Mouse (Mus musculus): ENCODE data around the gene Myo9b. TPM values are rescaled to one million over a fixed set of nuclear protein-coding genes. Genes with fewer than 3 reads are reported as not detected.

Gene Myo9b
- 3.8 and 5.1 TPM in 2 replicates for polyA plus RNA-seq (2015; fragmentation: Nextera tagmentation; extraction: Ambion mirVana)

DNA sequence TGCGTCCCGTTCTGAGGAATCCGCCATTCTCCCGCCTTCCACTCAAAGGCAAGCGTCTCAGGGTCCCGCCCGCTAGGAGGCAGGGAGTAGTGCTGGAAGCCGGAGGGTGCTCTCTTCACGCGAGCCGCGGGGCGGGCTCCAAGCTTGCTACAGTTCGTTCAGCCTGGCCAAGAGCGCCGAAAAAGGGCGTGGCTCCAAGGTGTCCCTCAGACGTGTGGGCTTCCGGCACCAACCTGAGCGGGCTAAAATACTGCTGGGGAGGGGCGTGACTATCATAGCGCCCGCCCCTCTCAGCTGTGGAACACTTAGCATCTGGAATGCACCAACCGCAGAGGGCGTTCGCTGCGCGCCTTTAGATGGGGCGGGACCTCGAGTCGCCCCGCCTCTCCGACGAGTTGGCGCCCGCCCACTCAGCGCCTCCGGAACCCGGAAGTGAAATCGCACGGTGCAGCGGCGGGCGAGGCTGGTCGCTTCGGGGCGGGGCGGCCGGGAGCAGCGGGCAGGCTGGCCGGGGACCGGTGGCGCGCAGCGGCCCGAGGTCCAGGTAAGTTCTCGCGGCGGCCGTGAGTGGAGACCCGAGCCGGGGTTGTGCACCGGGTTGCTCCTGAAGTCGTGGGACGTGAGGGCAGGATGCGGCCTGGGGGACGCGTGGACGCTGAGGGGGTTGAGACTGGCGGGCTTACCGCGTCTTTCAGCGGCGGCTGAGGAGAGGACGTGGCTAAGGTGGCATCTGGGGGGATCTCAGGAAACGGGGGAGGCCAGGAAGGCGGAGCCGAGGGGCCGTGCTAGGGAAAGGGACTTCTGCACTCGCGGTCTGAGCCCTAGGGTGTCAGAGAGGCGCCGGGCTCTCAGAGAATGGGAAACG lies at the start of gene Myo9b, which contains the start of gene Haus8:
TSS of gene Myo9b (plus strand) at position 429 of the 865 bp plus-strand sequence.
TSS of gene Haus8 (minus strand) at position 649 of the 865 bp plus-strand sequence.
- under 1% methylated on average over 84 of the region's 84 CpGs for WGBS (ENCODE audit: insufficient replicate concordance)
- TF ChIP-seq EP300 (IDR thresholded peaks at IDR 0.05; ENCODE audit: low read depth) (no peak), CTCF (IDR thresholded peaks at IDR 0.05; ENCODE audit: low read depth) (peak; percentile 70)
- H3K4me3 ChIP-seq (ENCODE audit: low read depth, low read length): peak within 1 kb of the TSS; percentile 87
- 0 out of 2 replicates have a peak, but pooled peaks cover 4% of the 10 kb centered on the region for H3K36me3 ChIP-seq (replicated peaks; ENCODE audit: insufficient read depth, low read length)
- H3K4me2 ChIP-seq (ENCODE audit: low read depth, low read length): peak within 1 kb of the TSS; percentile 88
- ATAC-seq (peak; percentile 96), DNase-seq (peak; percentile 98)
- H3K27me3 ChIP-seq (ENCODE audit: insufficient read depth, low read length): no peaks in the 10 kb centered on the region
- peak within 1 kb of the TSS; percentile 94 for H3K27ac ChIP-seq (ENCODE audit: low read depth)
- H3K9ac ChIP-seq (replicated peaks): peak within 1 kb of the TSS; percentile 86
- no peaks in the 10 kb centered on the region for H3K9me3 ChIP-seq (ENCODE audit: low read length)
- H3K4me1 ChIP-seq (ENCODE audit: insufficient read depth): peaks cover 33% of the 10 kb centered on the region

- Histone ChIP-seq H3K4me3 (ENCODE audit: low read depth, low read length) (no peak overlapping the region), H3K9ac (replicated peaks) (no peak overlapping the region), H3K27ac (ENCODE audit: low read depth) (no peak overlapping the region), H3K27me3 (ENCODE audit: insufficient read depth, low read length) (no peaks in the 10 kb centered on the region), H3K4me1 (ENCODE audit: insufficient read depth) (no peaks in the 10 kb centered on the region), H3K4me2 (ENCODE audit: low read depth, low read length) (no peak overlapping the region), H3K9me3 (ENCODE audit: low read length) (no peaks in the 10 kb centered on the region), H3K36me3 (replicated peaks; ENCODE audit: insufficient read depth, low read length) (no peaks in the 10 kb centered on the region)
- DNase-seq (no peak), ATAC-seq (no peak)
- 38% methylated on average over 2 of the region's 2 CpGs for WGBS (ENCODE audit: insufficient replicate concordance)
- TF ChIP-seq CTCF (IDR thresholded peaks at IDR 0.05; ENCODE audit: low read depth): peak; percentile 72
- no peak for TF ChIP-seq EP300 (IDR thresholded peaks at IDR 0.05; ENCODE audit: low read depth)
These were observed 48.0 kb upstream of the Myo9b start for GRCm38 (mm10) chr8:71224560-71224959.

DNA sequence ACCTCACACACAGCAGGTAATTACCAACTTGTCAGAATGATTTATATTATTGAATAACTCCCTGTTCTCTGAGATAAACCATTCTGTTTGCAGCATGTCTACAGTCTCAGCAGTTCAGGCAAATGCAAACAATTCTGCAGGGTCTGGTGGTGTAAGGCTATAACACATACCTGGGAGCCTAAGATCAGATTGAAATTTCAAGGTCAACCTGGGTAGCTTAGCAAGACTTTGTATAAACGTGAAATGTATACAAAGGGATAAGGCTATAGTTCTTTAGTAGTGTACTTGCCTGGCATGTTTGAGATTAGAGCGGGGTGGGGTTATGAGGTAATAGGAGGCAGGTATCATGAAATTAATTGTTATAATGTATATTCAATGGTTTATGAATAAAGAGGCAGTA lies 29.8 kb upstream of the Myo9b start:
- H3K4me2 ChIP-seq (ENCODE audit: low read depth, low read length): no peak overlapping the region
- no peak overlapping the region for H3K9ac ChIP-seq (replicated peaks)
- DNase-seq: no peak
- H3K27me3 ChIP-seq (ENCODE audit: insufficient read depth, low read length): no peaks in the 10 kb centered on the region
- H3K4me3 ChIP-seq (ENCODE audit: low read depth, low read length): no peak overlapping the region
- no peak for TF ChIP-seq CTCF (IDR thresholded peaks at IDR 0.05; ENCODE audit: low read depth)
- no peak for TF ChIP-seq EP300 (IDR thresholded peaks at IDR 0.05; ENCODE audit: low read depth)
- H3K36me3 ChIP-seq (replicated peaks; ENCODE audit: insufficient read depth, low read length): no peaks in the 10 kb centered on the region
- no peak overlapping the region for H3K27ac ChIP-seq (ENCODE audit: low read depth)
- no peak for ATAC-seq
- no peaks in the 10 kb centered on the region for H3K4me1 ChIP-seq (ENCODE audit: insufficient read depth)
- H3K9me3 ChIP-seq (ENCODE audit: low read length): no peaks in the 10 kb centered on the region
- WGBS (ENCODE audit: insufficient replicate concordance): 74% methylated on average over 2 of the region's 2 CpGs

DNA sequence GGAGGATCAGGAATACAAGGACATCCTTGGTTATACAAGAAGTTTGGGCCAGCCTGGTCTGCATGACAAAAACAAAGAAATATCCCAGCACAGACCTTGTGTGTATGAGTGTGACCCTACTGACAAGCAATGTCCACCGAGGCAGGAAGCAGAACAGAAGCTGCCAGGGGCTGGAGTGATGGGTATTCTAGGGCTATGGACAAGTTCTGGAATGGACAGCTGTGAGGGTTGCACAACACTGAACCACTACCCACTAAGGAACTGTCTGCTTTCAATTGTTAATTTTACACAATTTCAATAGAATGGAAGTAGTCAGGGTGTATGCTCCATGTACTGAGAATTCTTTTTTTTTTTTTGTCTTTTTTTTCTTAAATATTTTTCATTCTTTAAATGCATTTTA lies 24.3 kb upstream of the Myo9b start:
- 77% methylated on average over 1 of the region's 1 CpGs for WGBS (ENCODE audit: insufficient replicate concordance)
- Histone ChIP-seq H3K4me2 (ENCODE audit: low read depth, low read length) (no peak overlapping the region), H3K27me3 (ENCODE audit: insufficient read depth, low read length) (no peaks in the 10 kb centered on the region), H3K36me3 (replicated peaks; ENCODE audit: insufficient read depth, low read length) (no peaks in the 10 kb centered on the region; the same call in 1 of the 2 replicates), H3K4me3 (ENCODE audit: low read depth, low read length) (no peak overlapping the region), H3K9ac (replicated peaks) (no peak overlapping the region), H3K9me3 (ENCODE audit: low read length) (no peaks in the 10 kb centered on the region), H3K27ac (ENCODE audit: low read depth) (no peak overlapping the region), H3K4me1 (ENCODE audit: insufficient read depth) (no peaks in the 10 kb centered on the region)
- ATAC-seq (no peak), DNase-seq (no peak)
- TF ChIP-seq EP300 (IDR thresholded peaks at IDR 0.05; ENCODE audit: low read depth) (no peak), CTCF (IDR thresholded peaks at IDR 0.05; ENCODE audit: low read depth) (no peak)

- H3K4me2 ChIP-seq (ENCODE audit: low read depth, low read length): no peak overlapping the region
- ATAC-seq: peak; percentile 68
- H3K9ac ChIP-seq (replicated peaks): no peak overlapping the region
- DNase-seq: peak; percentile 57
- no peaks in the 10 kb centered on the region for H3K4me1 ChIP-seq (ENCODE audit: insufficient read depth)
- no peak overlapping the region for H3K27ac ChIP-seq (ENCODE audit: low read depth)
- 77% methylated on average over 3 of the region's 3 CpGs for WGBS (ENCODE audit: insufficient replicate concordance)
- peaks cover 9% of the 10 kb centered on the region for H3K36me3 ChIP-seq (replicated peaks; ENCODE audit: insufficient read depth, low read length)
- H3K27me3 ChIP-seq (ENCODE audit: insufficient read depth, low read length): no peaks in the 10 kb centered on the region
- H3K4me3 ChIP-seq (ENCODE audit: low read depth, low read length): no peak overlapping the region
- H3K9me3 ChIP-seq (ENCODE audit: low read length): no peaks in the 10 kb centered on the region
- TF ChIP-seq CTCF (IDR thresholded peaks at IDR 0.05; ENCODE audit: low read depth): no peak
- no peak for TF ChIP-seq EP300 (IDR thresholded peaks at IDR 0.05; ENCODE audit: low read depth)
These were observed 15.8 kb upstream of the Myo9b start for GRCm38 (mm10) chr8:71256545-71257232.

DNA sequence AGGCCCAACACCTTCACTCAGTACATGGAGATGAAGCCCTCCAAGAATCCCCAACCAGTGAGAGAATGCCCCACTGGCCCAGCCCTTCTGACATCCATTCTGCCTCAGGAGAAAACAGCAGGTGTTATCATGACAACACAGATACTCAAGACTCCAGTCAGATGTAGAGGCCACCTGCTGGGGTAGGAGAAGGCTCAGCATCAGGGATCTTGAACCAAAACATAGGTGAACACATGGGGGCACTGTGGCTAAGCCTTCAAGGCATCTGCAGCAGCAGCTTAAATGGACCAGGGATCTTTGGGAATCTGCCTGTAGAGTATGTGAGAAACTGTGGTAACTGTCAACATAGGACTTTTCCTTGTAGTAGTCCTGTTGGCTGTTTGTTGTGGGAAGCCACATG lies 11.3 kb upstream of the Myo9b start:
- DNase-seq (no peak), ATAC-seq (peak; percentile 38; the same call in 1 of the 2 replicates)
- H3K4me3 ChIP-seq (ENCODE audit: low read depth, low read length): no peak overlapping the region
- no peak overlapping the region for H3K9ac ChIP-seq (replicated peaks)
- H3K36me3 ChIP-seq (replicated peaks; ENCODE audit: insufficient read depth, low read length): peaks cover 6% of the 10 kb centered on the region
- H3K9me3 ChIP-seq (ENCODE audit: low read length): no peaks in the 10 kb centered on the region
- H3K4me2 ChIP-seq (ENCODE audit: low read depth, low read length): no peak overlapping the region
- H3K27ac ChIP-seq (ENCODE audit: low read depth): no peak overlapping the region
- TF ChIP-seq CTCF (IDR thresholded peaks at IDR 0.05; ENCODE audit: low read depth) (peak; percentile 50), EP300 (IDR thresholded peaks at IDR 0.05; ENCODE audit: low read depth) (no peak)
- no peaks in the 10 kb centered on the region for H3K4me1 ChIP-seq (ENCODE audit: insufficient read depth)
- H3K27me3 ChIP-seq (ENCODE audit: insufficient read depth, low read length): no peaks in the 10 kb centered on the region

Data from liver, postnatal 0 days (tissue).